Mouse (Mus musculus) cerebellum, adult 8-10 months (tissue): ENCODE results near the gene Slc13a5.

Source experiments
- DNase-seq: peaks from one replicate; pipeline ENCODE4 v3.0.0; 2022

Slc13a5 gene

GRCm38 (mm10) chr11:72256441-72256840, 10.6 kb downstream of the Slc13a5 start:
- DNase-seq, result no peak

- no peak for DNase-seq
Observed at GRCm38 (mm10) chr11:72255629-72256028, 11.4 kb downstream of the Slc13a5 start.

GRCm38 (mm10) chr11:72245196-72245753, 21.7 kb downstream of the Slc13a5 start:
- DNase-seq, result no peak

GRCm38 (mm10) chr11:72240062-72240860, 26.8 kb downstream of the Slc13a5 start:
- DNase-seq, result no peak

- no peak for DNase-seq
Observed at GRCm38 (mm10) chr11:72234013-72234412, 33.0 kb downstream of the Slc13a5 start.

- DNase-seq, result no peak
Observed at GRCm38 (mm10) chr11:72232991-72233390, 34.0 kb downstream of the Slc13a5 start.

GRCm38 (mm10) chr11:72232068-72232467, 35.0 kb downstream of the Slc13a5 start:
- DNase-seq, result no peak

- no peak for DNase-seq
Observed at GRCm38 (mm10) chr11:72228513-72228912, 38.5 kb downstream of the Slc13a5 start.

- no peak for DNase-seq
Observed at GRCm38 (mm10) chr11:72226901-72227300, 40.1 kb downstream of the Slc13a5 start.

- peak; percentile 49 for DNase-seq
Observed at GRCm38 (mm10) chr11:72226020-72226791, 40.8 kb downstream of the Slc13a5 start.

GRCm38 (mm10) chr11:72224865-72225264, 42.2 kb downstream of the Slc13a5 start:
- DNase-seq, result peak; percentile 77

- DNase-seq, result no peak
Observed at GRCm38 (mm10) chr11:72223414-72223813, 43.6 kb downstream of the Slc13a5 start.

- DNase-seq, result peak; percentile 45
Observed at GRCm38 (mm10) chr11:72221278-72221677, 45.7 kb downstream of the Slc13a5 start.

GRCm38 (mm10) chr11:72217116-72217515, 49.9 kb downstream of the Slc13a5 start:
- no peak for DNase-seq

- DNase-seq, result peak; percentile 79
Observed at GRCm38 (mm10) chr11:72215410-72215797, 51.6 kb downstream of the Slc13a5 start, which contains the start of gene Med31. Gene Med31, minus strand, starts transcription at chr11:72215592.

GRCm38 (mm10) chr11:72214591-72215409, 52.2 kb downstream of the Slc13a5 start:
- DNase-seq, result peak; percentile 89

- DNase-seq, result no peak
Observed at GRCm38 (mm10) chr11:72207834-72208377, 59.1 kb downstream of the Slc13a5 start.

- peak; percentile 84 for DNase-seq
Observed at GRCm38 (mm10) chr11:72207204-72207833, 59.7 kb downstream of the Slc13a5 start, which contains the start of the genes 4933427D14Rik and Txndc17. Gene 4933427D14Rik, minus strand, starts transcription at chr11:72207459. Gene Txndc17, plus strand, starts transcription at chr11:72207547.

- DNase-seq, result peak; percentile 31
Observed at GRCm38 (mm10) chr11:72206341-72207203, 60.5 kb downstream of the Slc13a5 start, which contains the start of gene Gm43951. Gene Gm43951, minus strand, starts transcription at chr11:72206840.

- DNase-seq, result peak; percentile 22
Observed at GRCm38 (mm10) chr11:72205256-72205655, 61.8 kb downstream of the Slc13a5 start.

GRCm38 (mm10) chr11:72203440-72203839, 63.6 kb downstream of the Slc13a5 start:
- no peak for DNase-seq
